Mouse (Mus musculus) layer of hippocampus, adult 9-11 months (tissue): ENCODE results near the gene Nol9.

ENCODE experiments used
- DNase-seq: peaks from one replicate; pipeline ENCODE4 v3.0.0; 2022

The Nol9 gene

DNA sequence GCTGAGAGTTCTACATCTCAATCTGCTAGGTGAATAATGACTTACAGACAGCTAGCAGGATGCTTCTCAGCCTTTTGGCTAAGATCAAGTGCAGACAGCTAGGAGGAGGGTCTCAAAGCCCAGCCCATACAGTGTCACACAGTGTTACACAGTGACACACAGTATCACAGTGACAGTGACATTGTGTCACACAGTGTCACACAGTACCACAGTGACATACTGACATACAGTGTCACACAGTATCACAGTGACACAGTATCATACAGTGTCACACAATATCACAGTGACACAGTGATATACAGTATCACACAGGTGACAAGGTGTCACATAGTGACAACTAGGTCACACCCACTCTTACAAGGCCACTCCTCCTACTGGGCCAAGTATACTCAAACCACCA is 28.2 kb downstream of the Nol9 start:
- DNase-seq: no peak

DNA sequence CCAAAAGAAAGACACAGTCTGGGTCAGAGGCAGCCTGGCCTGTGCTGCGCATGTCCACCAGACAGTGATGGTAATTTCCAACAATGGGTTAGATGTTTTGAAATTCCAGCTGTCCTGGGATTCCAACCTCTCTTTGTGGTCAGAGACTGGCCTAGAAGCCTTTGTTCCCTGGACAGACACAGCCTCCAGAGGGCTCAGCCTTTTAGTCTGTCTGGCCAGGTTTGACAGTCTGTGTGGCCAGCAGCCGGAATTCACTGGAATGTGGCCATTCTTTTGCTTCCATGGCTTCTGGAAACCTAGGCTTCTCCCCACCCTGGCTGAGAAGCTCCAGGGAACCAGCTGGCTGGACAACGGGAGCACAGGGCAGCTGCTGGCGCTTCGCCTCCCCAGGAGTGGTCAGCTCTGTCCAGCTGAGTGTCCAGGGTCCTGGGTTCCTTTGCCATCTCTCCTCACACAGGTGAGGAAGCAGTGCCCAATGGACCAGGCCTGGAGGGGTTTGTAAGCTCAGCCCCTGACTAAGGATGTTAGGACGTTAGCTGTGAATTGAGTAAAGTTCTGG is 29.1 kb downstream of the Nol9 start:
- DNase-seq: no peak

DNA sequence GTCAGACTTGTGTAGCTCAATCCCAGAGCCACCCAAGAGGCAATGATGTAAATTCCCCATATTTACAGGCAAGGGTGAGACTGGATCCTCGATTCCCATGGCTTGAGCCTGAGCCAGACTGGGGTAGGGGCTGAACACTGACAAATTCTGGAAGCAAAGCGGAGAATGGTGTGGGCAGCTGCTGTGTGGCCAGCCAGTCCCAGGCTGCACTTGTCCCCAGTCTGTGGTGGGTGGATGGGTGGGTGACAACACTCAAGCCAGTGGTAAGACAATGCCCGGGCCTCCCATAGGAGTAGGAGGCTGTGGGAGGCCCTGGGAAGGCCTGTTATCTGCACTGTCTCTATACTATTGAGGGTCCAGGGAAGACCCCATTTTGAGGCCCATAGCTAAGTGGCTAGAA is 30.1 kb downstream of the Nol9 start:
- no peak for DNase-seq

DNA sequence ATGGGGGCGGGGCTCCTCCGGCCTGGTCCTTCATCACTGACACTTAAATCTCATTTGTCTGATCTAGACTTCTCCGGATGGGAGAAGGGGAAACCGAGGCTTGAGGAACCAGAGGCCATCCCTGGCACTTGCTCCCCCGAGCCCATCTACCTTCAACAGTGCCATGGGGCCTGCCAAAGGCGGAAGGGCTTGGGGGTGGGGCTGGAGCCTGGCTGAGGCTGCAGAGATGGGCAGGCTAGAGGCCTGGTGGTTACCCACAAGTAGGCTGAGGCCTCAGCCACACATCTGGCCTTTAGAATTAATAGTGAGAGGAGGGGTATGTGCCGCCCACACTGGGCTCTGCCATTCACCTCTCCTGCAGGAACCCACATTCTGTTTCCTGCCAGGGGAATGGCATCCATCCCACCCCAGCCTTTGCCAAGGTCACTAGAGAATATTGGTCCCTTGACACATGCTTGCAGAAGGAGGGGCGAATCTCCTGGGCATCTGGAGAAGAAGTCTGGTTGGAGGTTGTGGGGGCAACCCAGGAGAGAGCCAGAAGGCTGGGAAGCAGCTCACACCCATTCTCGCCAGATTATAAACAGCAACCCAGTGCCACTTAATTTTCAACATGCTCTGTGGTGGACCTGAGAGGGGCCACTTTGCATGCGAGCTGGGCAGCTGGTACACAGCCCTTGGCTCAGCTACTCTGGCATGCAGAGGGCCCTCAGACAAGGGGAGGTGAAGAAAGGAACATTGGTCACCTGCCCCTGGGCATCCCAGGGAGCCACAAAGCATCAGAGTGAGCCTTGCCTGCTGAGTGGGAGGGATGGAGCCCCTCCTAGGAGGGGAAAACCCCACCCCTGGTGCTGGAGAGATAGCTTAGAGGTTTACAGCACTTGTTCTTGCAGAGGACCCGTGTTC is 31.6 kb downstream of the Nol9 start:
- DNase-seq: no peak

DNA sequence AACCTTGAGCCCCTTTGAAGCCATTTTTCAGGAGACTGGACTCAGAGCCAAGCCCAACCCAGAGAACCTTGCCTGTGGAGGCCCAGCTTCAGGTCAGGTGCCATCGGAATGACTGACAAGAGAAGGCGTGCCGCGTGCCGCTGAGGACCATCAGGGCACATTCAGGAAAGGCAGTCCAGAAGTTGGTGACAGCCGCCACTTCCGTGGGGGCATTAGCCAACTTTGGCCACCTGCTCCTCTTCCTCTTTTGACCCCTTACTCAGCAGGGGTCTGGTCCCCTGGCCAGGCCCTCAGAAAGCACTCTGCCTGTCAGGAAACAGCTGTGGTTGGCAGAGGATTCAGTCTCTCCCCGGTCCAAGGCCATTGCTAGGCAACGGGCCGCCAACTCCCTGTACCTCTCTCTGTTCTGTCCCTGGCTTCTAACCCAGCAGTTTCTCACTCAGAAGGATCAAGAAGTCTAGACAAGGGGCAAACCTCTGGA is 33.0 kb downstream of the Nol9 start, which contains the start of gene Plekhg5:
Gene Plekhg5, plus strand, starts transcription at position 378 of the 481 bp plus-strand sequence.
- DNase-seq: peak; percentile 42

DNA sequence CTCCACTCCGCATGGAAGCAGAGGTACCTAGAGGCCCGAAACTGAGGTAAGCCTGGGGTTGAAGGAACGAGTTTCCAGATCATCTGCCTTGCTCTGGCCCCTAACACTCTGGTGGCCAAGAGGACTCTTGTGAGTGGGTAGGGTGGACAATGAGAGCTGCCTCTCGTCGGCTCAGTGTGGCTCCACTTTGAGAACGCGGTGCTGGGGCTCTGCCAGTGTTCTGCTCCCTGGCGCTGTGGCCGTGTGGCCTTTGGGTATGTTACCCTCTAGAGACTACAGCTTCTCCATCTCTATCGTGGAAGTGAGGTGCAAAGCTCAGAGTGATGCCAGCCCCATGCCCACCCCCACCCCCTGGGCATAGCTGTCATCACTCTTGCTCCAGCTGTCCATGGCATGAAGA is 33.5 kb downstream of the Nol9 start:
- no peak for DNase-seq

DNA sequence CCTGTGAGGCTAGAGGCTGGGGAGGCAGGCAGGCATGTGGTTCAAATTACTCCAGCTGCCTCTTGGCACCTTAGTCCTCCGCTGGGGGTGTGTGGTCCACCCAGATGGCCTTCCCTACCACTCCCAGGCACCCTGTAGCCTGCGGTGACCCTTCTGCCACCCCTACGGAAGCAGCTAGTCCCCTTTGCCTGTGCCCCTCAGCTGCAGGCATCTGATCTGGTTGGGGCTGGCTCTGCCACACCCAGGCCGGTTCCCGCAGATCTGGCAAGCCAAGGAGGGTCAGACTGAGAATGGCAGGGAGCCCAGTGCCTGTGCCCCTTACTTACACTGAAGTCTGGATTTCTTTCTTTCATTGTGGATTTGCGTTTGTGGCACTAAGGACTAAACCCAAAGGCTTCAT is 34.6 kb downstream of the Nol9 start:
- DNase-seq: no peak

DNA sequence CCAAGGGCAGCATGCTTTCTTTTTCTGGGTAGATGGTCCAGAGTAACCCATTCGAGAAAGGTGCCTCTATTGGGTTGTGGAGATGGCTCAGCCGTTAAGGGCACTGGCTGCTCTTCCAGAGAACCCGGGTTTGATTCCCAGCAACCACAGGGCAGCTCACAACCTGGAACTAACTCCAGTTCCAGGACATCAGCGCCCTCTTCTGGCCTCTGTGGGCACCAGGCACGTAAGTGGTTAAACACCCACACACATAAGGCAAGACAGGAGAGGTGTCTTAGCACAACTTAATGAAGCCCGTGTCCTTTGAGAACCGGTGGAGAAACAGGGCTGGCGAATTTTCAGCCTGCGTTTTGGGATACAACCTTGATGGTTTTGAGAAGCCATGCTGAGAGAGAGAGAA is 35.4 kb downstream of the Nol9 start:
- DNase-seq: no peak

DNA sequence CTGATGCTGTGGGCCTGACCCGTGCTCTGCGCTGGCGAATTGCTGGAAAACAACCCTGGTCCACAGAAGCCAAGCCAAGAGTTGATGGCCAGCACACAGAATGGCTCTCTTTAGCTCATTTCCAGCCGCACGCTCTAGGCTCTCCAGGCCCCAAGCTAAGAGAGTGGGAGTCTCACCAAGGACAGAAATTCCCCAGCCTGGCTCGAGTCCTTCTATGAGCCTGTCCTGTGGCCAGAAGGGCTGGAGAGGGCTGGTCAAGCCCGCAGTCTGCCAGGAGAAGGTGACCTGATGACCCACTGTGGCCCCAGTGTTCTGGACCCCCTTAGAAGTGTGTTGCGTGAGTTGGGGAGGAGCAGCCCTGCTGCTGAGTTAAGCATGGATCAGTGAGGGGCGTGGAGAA is 38.1 kb downstream of the Nol9 start:
- no peak for DNase-seq

DNA sequence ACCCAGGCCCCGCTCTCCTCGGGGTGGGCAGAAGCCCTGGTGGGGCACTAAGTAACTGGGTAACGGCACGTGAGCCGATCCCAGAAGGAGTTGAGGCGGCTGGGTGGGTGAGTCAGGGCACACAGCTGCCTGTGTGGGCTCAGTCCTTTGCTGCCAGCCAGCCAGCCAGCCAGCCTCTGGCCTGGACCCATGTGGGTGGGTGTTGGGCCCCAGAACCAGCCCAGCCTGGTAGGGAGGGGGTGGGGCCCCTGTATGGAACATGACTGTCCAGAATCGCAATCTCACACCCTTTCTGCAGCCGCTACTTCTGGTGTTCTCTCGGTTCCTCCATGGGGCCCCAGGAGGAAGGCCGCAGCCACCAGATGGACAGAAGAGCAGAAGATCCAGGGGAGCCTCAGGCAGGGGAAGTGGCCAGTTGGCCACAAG is 39.0 kb downstream of the Nol9 start:
- no peak for DNase-seq

DNA sequence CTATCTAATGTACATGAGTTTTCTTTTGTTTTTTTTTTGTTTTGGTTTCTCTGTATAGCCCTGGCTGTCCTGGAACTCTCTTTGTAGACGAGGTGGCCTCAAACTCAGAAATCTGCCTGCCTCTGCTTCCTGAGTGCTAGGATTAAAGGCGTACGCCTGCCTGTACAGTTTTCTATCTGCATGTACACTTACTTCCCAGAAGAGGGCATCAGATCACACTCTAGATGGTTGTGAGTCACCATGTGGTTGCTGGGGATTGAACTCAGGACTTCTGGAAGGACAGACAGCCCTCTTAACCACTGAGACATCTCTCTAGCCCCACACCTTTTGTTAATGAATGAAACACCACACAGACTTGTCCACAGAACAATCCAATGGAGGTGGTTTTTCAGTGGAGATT is 40.1 kb downstream of the Nol9 start:
- no peak for DNase-seq

DNA sequence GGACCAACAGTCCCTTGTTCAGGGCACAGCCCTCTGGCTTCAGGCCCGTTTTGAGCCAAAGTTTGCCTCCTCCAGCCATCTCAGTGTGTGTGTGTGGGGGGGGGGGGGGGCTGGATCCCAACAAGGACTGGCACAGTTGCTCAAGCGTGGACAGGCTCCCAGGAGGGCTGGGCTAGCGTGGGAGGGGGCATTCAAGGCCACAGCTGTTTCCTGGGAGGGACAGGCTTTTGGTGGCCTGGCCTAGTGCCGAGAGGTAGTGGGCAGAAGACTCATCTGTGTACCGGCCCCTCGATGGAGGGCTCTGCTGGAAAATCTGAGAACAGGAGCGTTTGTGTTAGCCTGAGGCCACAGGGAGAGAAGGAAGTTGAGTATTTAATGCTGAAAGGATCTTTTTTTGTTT is 40.8 kb downstream of the Nol9 start:
- no peak for DNase-seq

DNA sequence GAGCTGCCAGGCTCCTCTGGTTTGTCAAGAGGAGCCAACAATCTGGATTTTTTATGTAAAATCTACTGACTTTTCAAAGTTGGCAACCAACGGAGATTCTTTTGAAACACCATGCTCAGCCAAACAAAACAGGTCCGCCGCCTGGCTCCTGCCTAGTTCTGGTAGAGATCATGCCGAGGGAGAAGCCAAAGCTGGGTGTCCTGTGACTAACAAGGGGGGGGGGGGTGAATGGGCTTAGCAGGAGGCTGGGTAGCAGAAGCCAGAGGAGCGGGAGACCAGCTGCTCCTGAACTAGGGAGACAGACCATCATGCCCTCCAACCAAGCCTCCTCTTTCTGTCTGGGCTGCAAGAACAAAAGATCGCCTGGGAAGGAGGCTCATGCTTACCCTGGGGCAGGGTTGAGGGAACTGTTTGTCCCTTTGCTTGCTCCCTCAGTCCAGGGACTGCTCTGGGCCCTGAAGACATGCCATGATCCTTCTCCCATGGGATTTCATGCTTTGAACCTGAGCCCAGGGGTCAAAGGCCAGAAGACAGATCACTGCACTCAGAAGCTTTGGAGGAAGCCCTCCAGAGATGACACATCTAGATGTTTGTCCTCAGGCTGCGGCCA is 44.6 kb downstream of the Nol9 start:
- no peak for DNase-seq

DNA sequence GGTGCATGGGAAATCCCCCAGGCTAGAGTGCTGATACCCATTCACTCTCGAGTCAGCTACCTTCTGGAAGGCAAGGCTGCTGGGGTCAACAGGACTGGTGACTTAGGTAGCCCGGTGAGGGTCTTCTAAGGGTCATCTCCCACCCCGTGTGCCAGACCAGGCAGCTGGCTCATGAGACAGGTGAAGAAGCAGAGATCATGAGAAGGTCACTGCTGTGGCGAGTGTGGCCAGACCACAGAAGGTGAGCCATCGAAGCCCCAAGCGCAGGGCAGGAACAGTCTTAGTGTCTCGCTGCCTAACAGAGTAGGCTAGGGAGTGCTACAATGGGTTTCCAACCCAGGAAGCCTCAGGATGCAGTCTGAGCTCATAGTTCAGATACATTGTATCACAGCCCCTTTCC is 45.5 kb downstream of the Nol9 start:
- DNase-seq: no peak

DNA sequence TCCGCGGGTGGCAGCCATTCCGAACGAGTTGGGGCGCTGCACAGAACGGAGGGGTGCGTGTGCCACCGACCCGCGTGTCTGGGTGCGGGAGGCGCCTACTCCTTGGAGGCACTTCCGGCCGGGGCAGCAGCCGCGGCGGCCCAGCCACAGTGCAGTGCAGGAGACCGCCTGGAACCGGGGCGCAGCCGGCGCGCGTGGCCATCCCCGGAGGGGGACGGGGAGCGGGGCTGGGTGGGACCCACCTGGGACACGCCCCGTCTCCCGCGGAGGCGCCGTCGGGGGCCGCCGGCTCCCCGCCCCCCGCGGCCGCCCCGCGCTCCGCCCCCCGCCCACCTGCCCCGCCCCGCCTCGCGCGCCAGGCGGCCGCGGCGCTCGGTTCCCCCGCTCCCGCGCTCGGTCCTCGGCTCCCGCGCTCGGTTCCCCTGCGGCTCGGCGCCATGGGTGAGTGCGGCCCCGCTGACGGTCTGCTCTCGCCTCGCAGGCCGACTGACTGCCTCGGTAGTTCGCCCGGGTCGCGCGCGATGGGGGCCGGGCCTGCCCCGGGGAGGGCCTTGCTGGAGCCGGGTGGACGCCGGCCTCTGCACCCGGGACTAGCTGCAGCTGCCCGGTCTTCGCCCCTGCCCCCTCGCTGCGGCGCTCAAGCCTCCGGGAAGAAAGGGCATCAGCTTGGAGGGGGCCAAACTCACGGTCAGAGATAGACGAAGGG is 47.5 kb downstream of the Nol9 start:
- no peak for DNase-seq

DNA sequence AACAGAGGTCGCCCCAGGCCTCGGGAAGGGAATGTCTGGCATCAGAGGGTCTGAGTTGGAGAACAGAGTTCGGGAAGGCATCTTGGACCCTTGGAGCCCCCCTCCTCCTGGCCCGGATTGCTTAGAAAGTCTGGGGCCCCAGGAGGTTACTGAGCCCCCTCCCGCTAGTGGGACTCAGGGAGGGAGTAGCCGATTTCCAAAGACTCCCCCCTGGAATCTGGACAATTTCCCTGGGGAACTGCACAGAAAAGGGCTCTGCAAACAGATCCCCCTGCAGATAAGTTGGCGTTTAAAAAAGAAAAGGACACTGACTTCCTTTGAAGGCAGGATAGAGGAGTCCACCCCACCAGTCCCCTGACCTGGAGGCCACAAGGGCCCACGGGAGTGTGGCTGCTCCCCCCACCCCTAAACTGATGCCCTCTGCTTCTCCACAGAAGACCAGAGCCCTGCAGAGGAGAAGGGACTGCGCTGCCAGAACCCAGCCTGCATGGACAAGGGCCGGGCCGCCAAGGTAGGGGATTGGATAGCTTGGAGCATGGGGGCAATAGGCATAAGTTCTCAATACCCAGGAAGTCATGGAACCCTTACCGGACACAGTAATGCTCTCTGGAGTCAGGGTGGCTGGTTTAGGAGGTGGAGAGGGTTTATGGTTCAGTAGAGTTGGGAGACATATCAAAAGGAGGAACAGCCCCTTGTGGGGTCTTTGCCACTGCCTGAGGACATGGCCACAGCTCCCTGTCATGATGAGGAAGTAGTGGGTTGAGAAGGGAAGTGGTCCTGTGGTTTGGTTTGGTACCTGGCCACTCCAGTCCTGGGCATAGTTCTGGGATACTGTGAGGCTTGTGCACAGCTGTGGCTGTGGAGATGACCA is 48.3 kb downstream of the Nol9 start:
- DNase-seq: no peak

DNA sequence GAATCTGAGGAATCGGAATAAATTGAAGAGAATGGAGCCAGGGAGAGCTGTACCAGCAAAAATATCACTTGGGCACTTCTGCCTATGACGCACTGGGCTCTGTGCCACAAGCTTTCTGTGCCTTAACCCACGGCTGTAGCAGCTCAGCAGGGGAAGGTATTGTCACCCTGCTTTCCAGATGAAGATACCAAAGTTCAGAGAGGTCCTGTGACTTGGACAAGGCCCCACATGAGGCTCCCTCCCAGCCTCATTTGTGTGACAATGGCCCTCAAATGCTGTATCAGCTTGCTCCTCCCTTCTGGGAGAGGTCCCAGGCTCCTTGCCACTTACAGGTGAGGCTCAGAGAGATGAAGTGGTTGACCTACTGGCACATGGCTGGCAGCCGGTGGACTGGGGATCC is 49.0 kb downstream of the Nol9 start:
- DNase-seq: no peak

DNA sequence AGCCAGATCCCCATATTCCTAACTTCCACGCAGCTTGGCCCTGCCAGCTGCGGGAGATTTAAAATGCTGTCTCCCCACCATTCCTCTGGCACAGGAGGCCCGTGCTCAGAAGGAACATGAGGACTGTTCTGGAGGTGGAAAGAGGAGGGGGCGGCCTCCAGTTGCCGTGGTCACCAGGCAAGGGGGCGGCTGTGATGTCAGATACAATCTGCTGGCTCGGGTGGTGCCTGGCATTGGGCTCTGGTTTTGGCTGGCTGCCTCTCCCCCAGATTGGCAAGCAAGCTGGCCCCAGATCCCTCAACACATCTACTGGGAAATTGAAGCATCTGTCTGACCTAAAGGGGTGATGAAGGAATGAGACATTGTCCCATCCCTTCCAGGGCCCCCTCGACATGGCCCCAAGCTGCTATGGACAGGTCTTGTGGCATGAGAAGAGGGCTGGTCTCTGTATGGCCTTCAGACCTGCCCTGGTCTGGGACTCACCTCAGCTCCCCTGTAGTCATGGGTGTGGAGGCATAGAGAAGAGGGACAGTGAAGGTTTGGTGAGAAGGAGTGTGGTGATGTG is 49.5 kb downstream of the Nol9 start:
- DNase-seq: peak; percentile 94

DNA sequence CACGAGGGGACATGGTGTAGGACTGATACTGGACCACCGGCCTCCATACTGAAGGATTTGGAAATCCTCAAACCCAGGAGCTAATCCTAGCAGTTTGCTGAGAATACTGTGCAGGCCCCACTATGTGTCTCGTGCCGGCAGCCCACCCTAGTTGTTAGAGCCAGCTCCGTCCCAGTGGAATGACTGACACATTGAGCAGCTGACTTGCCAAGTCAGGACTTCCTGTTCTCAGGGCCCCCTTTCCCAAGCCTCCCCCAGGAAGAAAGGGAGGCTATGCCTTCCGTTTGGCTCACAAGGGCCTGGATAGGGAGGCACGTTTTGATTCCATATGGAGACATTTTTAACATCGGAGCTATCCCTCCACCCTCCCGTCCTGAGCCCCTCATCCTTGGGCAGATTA is 51.1 kb downstream of the Nol9 start:
- DNase-seq: no peak

DNA sequence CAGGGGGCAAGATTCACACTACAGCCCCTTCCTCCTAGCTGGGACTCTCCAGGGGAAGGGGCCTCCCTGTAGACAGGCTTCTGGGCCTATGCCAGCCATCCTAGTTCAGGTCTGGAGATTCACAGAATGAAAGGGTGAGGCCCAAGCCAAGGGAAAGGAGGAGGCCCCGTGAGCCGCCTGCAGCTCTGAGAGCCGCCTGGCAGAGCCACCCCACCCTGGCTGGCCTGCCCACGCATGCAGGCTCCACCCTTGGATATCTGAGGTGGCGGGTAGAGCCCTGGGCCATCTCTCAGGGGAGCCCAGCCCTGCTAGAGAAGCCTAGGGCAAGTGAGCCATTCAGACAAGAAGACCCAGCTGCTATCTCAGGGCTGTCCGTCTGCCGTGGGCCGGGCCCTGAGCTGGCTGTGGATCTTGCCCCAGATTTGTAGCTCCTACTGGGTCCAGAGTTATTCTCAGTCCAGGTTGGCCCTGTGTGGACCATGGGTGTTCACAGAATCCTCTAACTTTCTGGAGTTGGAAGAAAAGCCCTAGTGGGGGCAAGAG is 53.7 kb downstream of the Nol9 start:
- no peak for DNase-seq

DNA sequence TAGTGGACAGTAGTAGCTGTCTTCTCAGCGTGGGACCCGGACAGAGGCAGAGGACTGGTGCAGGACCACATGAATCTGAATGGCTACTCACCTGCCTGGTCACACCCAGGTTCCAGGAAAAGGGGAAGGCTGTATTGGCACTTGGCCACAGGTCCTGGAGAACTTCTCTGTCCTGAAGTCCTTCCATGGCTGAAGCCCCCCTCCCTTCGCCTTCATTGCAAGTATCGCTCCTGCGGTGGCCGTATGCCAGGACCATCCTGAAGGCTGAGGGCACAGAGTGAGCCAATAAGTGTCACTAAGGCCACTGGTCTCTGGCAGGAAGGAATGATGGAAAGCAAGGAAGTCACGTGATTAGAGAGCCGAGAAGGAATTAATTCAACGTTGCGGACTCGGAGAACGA is 55.1 kb downstream of the Nol9 start:
- no peak for DNase-seq
